Mouse (Mus musculus): ENCODE measurements around the gene Hils1. TPM values are rescaled to one million over a fixed set of nuclear protein-coding genes. Genes with fewer than 3 reads are reported as not detected.

The Hils1 gene
- not detected for total RNA-seq (2021)

GRCm38 (mm10) chr11:94967419-94967818 is at the start of gene Hils1:
Gene Hils1 (plus strand): TSS chr11:94967593.
- no peak for DNase-seq

- no peak for DNase-seq
These were observed 49.7 kb upstream of the Hils1 start for GRCm38 (mm10) chr11:94917717-94918116.

- no peak for DNase-seq
These were observed 46.4 kb upstream of the Hils1 start for GRCm38 (mm10) chr11:94920996-94921401.

- no peak for DNase-seq
These were observed 42.4 kb upstream of the Hils1 start for GRCm38 (mm10) chr11:94924977-94925376.

- DNase-seq, result no peak
These were observed 41.0 kb upstream of the Hils1 start for GRCm38 (mm10) chr11:94926431-94926830.

- peak; percentile 49 for DNase-seq
These were observed 39.6 kb upstream of the Hils1 start for GRCm38 (mm10) chr11:94927771-94928291.

GRCm38 (mm10) chr11:94928820-94929219 is 38.6 kb upstream of the Hils1 start:
- DNase-seq, result peak; percentile 97

GRCm38 (mm10) chr11:94929599-94929998 is 37.8 kb upstream of the Hils1 start:
- DNase-seq, result no peak

GRCm38 (mm10) chr11:94930151-94930550 is 37.2 kb upstream of the Hils1 start:
- no peak for DNase-seq

GRCm38 (mm10) chr11:94933584-94933983 is 33.8 kb upstream of the Hils1 start:
- DNase-seq, result peak; percentile 70

GRCm38 (mm10) chr11:94934526-94934925 is 32.9 kb upstream of the Hils1 start:
- DNase-seq, result no peak

- peak; percentile 87 for DNase-seq
These were observed 31.3 kb upstream of the Hils1 start, which contains the start of gene Col1a1 for GRCm38 (mm10) chr11:94936045-94936444. Gene Col1a1 (plus strand): TSS chr11:94936224.

GRCm38 (mm10) chr11:94936851-94937295 is 30.5 kb upstream of the Hils1 start:
- peak; percentile 94 for DNase-seq

- DNase-seq, result no peak
These were observed 30.0 kb upstream of the Hils1 start for GRCm38 (mm10) chr11:94937335-94937781.

GRCm38 (mm10) chr11:94937787-94938186 is 29.6 kb upstream of the Hils1 start:
- no peak for DNase-seq

GRCm38 (mm10) chr11:94938296-94938695 is 29.1 kb upstream of the Hils1 start:
- DNase-seq, result no peak

- DNase-seq, result peak; percentile 89
These were observed 28.1 kb upstream of the Hils1 start for GRCm38 (mm10) chr11:94939280-94939679.

GRCm38 (mm10) chr11:94941121-94941520 is 26.3 kb upstream of the Hils1 start:
- DNase-seq, result no peak

- no peak for DNase-seq
These were observed 25.6 kb upstream of the Hils1 start for GRCm38 (mm10) chr11:94941776-94942175.

GRCm38 (mm10) chr11:94942282-94943023 is 24.9 kb upstream of the Hils1 start:
- DNase-seq, result peak; percentile 69

- no peak for DNase-seq
These were observed 24.3 kb upstream of the Hils1 start for GRCm38 (mm10) chr11:94943054-94943453.

GRCm38 (mm10) chr11:94944295-94944694 is 23.1 kb upstream of the Hils1 start:
- DNase-seq, result no peak

- DNase-seq, result no peak
These were observed 22.2 kb upstream of the Hils1 start for GRCm38 (mm10) chr11:94945236-94945635.

GRCm38 (mm10) chr11:94952169-94952568 is 15.2 kb upstream of the Hils1 start:
- no peak for DNase-seq

Data from heart, postnatal 4 days (tissue).